Mouse (Mus musculus) testis, adult 2 months (tissue): ENCODE measurements around the gene Nrg4.

Source experiments
- CTCF ChIP-seq: fragments of 200-500 bp; IDR thresholded peaks from 2 replicates; pipeline ENCODE4 v1.5.1; 2012; ENCODE audit warnings: low read depth, mild to moderate bottlenecking, inconsistent platforms, low read length, moderate library complexity; ENCODE audit not compliant: control insufficient read depth, insufficient read depth, insufficient replicate concordance
- POLR2A ChIP-seq: fragments of 200-500 bp; IDR thresholded peaks from 2 replicates; pipeline ENCODE4 v1.6.1; 2012; ENCODE audit warnings: low read depth, mild to moderate bottlenecking, inconsistent platforms, low read length, moderate library complexity; ENCODE audit not compliant: control insufficient read depth

- no peak for TF ChIP-seq CTCF
- TF ChIP-seq POLR2A = no peak
Observed at GRCm38 (mm10) chr9:55172195-55172685, 154.4 kb downstream of the Nrg4 start.
